Mouse (Mus musculus) hindbrain, embryonic 14.5 days (tissue): ENCODE measurements around the gene 1700067K01Rik. TPM values are rescaled to one million over a fixed set of nuclear protein-coding genes. Genes with fewer than 3 reads are reported as not detected.
A peak's percentile ranks its signal among the peaks of the same experiment; 100 is the strongest.
"Not testable (repeated sequence)": the region's sequence is repeated elsewhere in the genome, so short reads cannot be mapped to it uniquely, and the experiment has no call there.

Source experiments
- ATAC-seq: fragments of 200-750 bp; cut with Nextera tagmentation; 2 replicates; pipeline ENCODE4 v1.8.0; 2017; ENCODE audit warnings: moderate number of reproducible peaks, mild to moderate bottlenecking, moderate TSS enrichment, moderate library complexity; ENCODE audit not compliant: low FRiP score
- DNase-seq: peaks from one replicate; pipeline ENCODE4 v3.0.0-alpha.2; 2015; ENCODE audit warnings: low spot score
- H3K27ac ChIP-seq: fragments of 300-500 bp; sonication (generic); 2 replicates; pipeline ENCODE4 v1.5.1; 2014; ENCODE audit warnings: mild to moderate bottlenecking, moderate library complexity
- H3K27me3 ChIP-seq: fragments of 300-500 bp; sonication (generic); 2 replicates; pipeline ENCODE4 v1.6.1; 2014; ENCODE audit warnings: mild to moderate bottlenecking, low read length, mixed read lengths; ENCODE audit not compliant: control insufficient read depth, insufficient read depth
- H3K36me3 ChIP-seq: fragments of 300-500 bp; sonication (generic); replicated peaks from 2 replicates; pipeline ENCODE4 v1.6.1; 2014; ENCODE audit not compliant: control insufficient read depth, insufficient read depth
- H3K4me1 ChIP-seq: fragments of 300-500 bp; sonication (generic); replicated peaks from 2 replicates; pipeline ENCODE4 v1.6.1; 2014; ENCODE audit warnings: antibody characterized with exemption, low read length, mixed read lengths; ENCODE audit not compliant: control insufficient read depth, insufficient read depth
- H3K4me2 ChIP-seq: fragments of 300-500 bp; sonication (generic); replicated peaks from 2 replicates; pipeline ENCODE4 v1.6.1; 2014; ENCODE audit warnings: mild to moderate bottlenecking, moderate library complexity
- H3K4me3 ChIP-seq: fragments of 300-500 bp; sonication (generic); replicated peaks from 2 replicates; pipeline ENCODE4 v1.5.1; 2014; ENCODE audit warnings: mild to moderate bottlenecking, low read length
- H3K9ac ChIP-seq: fragments of 300-500 bp; sonication (generic); 2 replicates; pipeline ENCODE4 v1.6.1; 2014
- H3K9me3 ChIP-seq: fragments of 300-500 bp; sonication (generic); 2 replicates; pipeline ENCODE4 v1.6.1; 2016; ENCODE audit warnings: low read length; ENCODE audit not compliant: control insufficient read depth
- WGBS: fragments of 180-500 bp; shearing (Covaris S2); extraction: QIAGEN DNeasy Blood & Tissue Kit; methylation state at CpG from one replicate; pipeline ENCODE4 v1.1.7; 2014; 5-methylcytosine and 5-hydroxymethylcytosine counted together
- polyA plus RNA-seq: library from polyadenylated mRNA; unstranded; fragments of >200 nt; fragmentation: Nextera tagmentation; extraction: Ambion mirVana; gene quantifications from 2 replicates; pipeline ENCODE4 v1.2.1, GENCODE M21; 2014

1700067K01Rik gene
- polyA plus RNA-seq, 1 experiment from 2014 or later: 0.54 TPM

GRCm38 (mm10) chr8:84004533-84005201, 3.4 kb downstream of the 1700067K01Rik start:
- peaks cover 16% of the 10 kb centered on the region for H3K27me3 ChIP-seq
- H3K4me2 ChIP-seq: peak overlapping the region; percentile 83
- under 1% methylated on average over 30 of the region's 30 CpGs for WGBS
- H3K36me3 ChIP-seq: peaks cover 11% of the 10 kb centered on the region; the same call in 1 of the 2 replicates
- peaks cover 14% of the 10 kb centered on the region for H3K4me1 ChIP-seq
- ATAC-seq (peak; percentile 84), DNase-seq (peak; percentile 90)
- H3K27ac ChIP-seq: peak overlapping the region; percentile 52
- H3K4me3 ChIP-seq: peak overlapping the region; percentile 44
- H3K9me3 ChIP-seq: no peaks in the 10 kb centered on the region
- peak overlapping the region; percentile 64 for H3K9ac ChIP-seq

- peaks cover 14% of the 10 kb centered on the region for H3K4me1 ChIP-seq
- peaks cover 20% of the 10 kb centered on the region for H3K27me3 ChIP-seq
- H3K36me3 ChIP-seq, H3K4me3 ChIP-seq, H3K9ac ChIP-seq, H3K27ac ChIP-seq, H3K9me3 ChIP-seq, H3K4me2 ChIP-seq, DNase-seq, ATAC-seq: not testable (repeated sequence)
- 94% methylated on average over 7 of the region's 7 CpGs for WGBS
Observed at GRCm38 (mm10) chr8:84005502-84005901, 4.2 kb downstream of the 1700067K01Rik start.

- no peaks in the 10 kb centered on the region for H3K36me3 ChIP-seq
- ATAC-seq (no peak), DNase-seq (no peak)
- H3K27ac ChIP-seq: no peak overlapping the region
- H3K9me3 ChIP-seq: no peaks in the 10 kb centered on the region
- H3K4me1 ChIP-seq: peaks cover 34% of the 10 kb centered on the region
- H3K4me2 ChIP-seq: no peak overlapping the region
- WGBS: 34% methylated on average over 7 of the region's 7 CpGs
- H3K9ac ChIP-seq: no peak overlapping the region
- H3K4me3 ChIP-seq: no peak overlapping the region
- peaks cover 34% of the 10 kb centered on the region for H3K27me3 ChIP-seq
Observed at GRCm38 (mm10) chr8:84008362-84008761, 7.1 kb downstream of the 1700067K01Rik start.

- WGBS: 2% methylated on average over 11 of the region's 11 CpGs
- H3K36me3 ChIP-seq: no peaks in the 10 kb centered on the region
- peak overlapping the region; percentile 99; the same call in 1 of the 2 replicates for H3K4me2 ChIP-seq
- H3K9me3 ChIP-seq: no peaks in the 10 kb centered on the region
- DNase-seq (peak; percentile 86), ATAC-seq (peak; percentile 64)
- peaks cover 37% of the 10 kb centered on the region for H3K27me3 ChIP-seq
- peaks cover 25% of the 10 kb centered on the region for H3K4me1 ChIP-seq
- no peak overlapping the region for H3K4me3 ChIP-seq
- H3K27ac ChIP-seq: no peak overlapping the region
- no peak overlapping the region for H3K9ac ChIP-seq
Observed at GRCm38 (mm10) chr8:84009876-84010275, 8.6 kb downstream of the 1700067K01Rik start.

- Histone ChIP-seq H3K4me1 (peaks cover 22% of the 10 kb centered on the region), H3K27ac (no peak overlapping the region), H3K4me2 (peak overlapping the region; percentile 99), H3K4me3 (peak overlapping the region; percentile 54), H3K36me3 (no peaks in the 10 kb centered on the region), H3K9ac (peak overlapping the region; percentile 59), H3K9me3 (no peaks in the 10 kb centered on the region), H3K27me3 (peaks cover 37% of the 10 kb centered on the region)
- ATAC-seq (peak; percentile 64), DNase-seq (peak; percentile 81)
- 3% methylated on average over 62 of the region's 83 CpGs for WGBS
Observed at GRCm38 (mm10) chr8:84010625-84011611, 9.6 kb downstream of the 1700067K01Rik start.

- WGBS: 1% methylated on average over 45 of the region's 45 CpGs
- DNase-seq (no peak), ATAC-seq (no peak)
- H3K9me3 ChIP-seq: no peaks in the 10 kb centered on the region
- H3K27me3 ChIP-seq: peaks cover 37% of the 10 kb centered on the region
- peak within 1 kb of the TSS; percentile 54 for H3K4me3 ChIP-seq
- no peaks in the 10 kb centered on the region for H3K36me3 ChIP-seq
- H3K4me2 ChIP-seq: peak within 1 kb of the TSS; percentile 99
- peak within 1 kb of the TSS; percentile 59 for H3K9ac ChIP-seq
- H3K4me1 ChIP-seq: peaks cover 22% of the 10 kb centered on the region
- H3K27ac ChIP-seq: no peak within 1 kb of the TSS
Observed at GRCm38 (mm10) chr8:84011705-84012498, 10.6 kb downstream of the 1700067K01Rik start, which contains the start of gene 2210011C24Rik. TSS of gene 2210011C24Rik (minus strand) at chr8:84012171.

- Histone ChIP-seq H3K27ac (no peak overlapping the region), H3K4me1 (peaks cover 22% of the 10 kb centered on the region), H3K36me3 (no peaks in the 10 kb centered on the region), H3K4me2 (peak overlapping the region; percentile 99), H3K27me3 (peaks cover 37% of the 10 kb centered on the region), H3K4me3 (peak overlapping the region; percentile 54), H3K9me3 (no peaks in the 10 kb centered on the region), H3K9ac (peak overlapping the region; percentile 32; the same call in 1 of the 2 replicates)
- WGBS: 5% methylated on average over 35 of the region's 35 CpGs
- DNase-seq (no peak), ATAC-seq (no peak)
Observed at GRCm38 (mm10) chr8:84012499-84013165, 11.3 kb downstream of the 1700067K01Rik start.

GRCm38 (mm10) chr8:84015833-84016232, 14.5 kb downstream of the 1700067K01Rik start:
- H3K9me3 ChIP-seq: no peaks in the 10 kb centered on the region
- no peak overlapping the region for H3K4me2 ChIP-seq
- H3K27me3 ChIP-seq: peaks cover 28% of the 10 kb centered on the region
- ATAC-seq (no peak), DNase-seq (no peak)
- no peak overlapping the region for H3K4me3 ChIP-seq
- no peaks in the 10 kb centered on the region for H3K36me3 ChIP-seq
- H3K9ac ChIP-seq: no peak overlapping the region
- WGBS: 95% methylated on average over 5 of the region's 5 CpGs
- H3K27ac ChIP-seq: no peak overlapping the region
- peaks cover 17% of the 10 kb centered on the region for H3K4me1 ChIP-seq
